Mouse (Mus musculus) midbrain, embryonic 13.5 days (tissue): ENCODE results near the gene Cyp2j6. TPM values are rescaled to one million over a fixed set of nuclear protein-coding genes. Genes with fewer than 3 reads are reported as not detected.
"Not testable (repeated sequence)": the region's sequence is repeated elsewhere in the genome, so short reads cannot be mapped to it uniquely, and the experiment has no call there.

Experiments used
- ATAC-seq: fragments of 200-750 bp; cut with Nextera tagmentation; 2 replicates; pipeline ENCODE4 v1.8.0; 2017; ENCODE audit warnings: mild to moderate bottlenecking, moderate TSS enrichment, moderate library complexity
- H3K27ac ChIP-seq: fragments of 300-500 bp; sonication (generic); 2 replicates; pipeline ENCODE4 v1.5.1; 2015; ENCODE audit warnings: inconsistent platforms, mild to moderate bottlenecking, moderate library complexity
- H3K27me3 ChIP-seq: fragments of 300-500 bp; sonication (generic); 2 replicates; pipeline ENCODE4 v1.6.1; 2015; ENCODE audit warnings: mild to moderate bottlenecking, inconsistent platforms
- H3K36me3 ChIP-seq: fragments of 300-500 bp; sonication (generic); 2 replicates; pipeline ENCODE4 v1.6.1; 2015; ENCODE audit warnings: mild to moderate bottlenecking, inconsistent platforms
- H3K4me1 ChIP-seq: fragments of 300-500 bp; sonication (generic); replicated peaks from 2 replicates; pipeline ENCODE4 v1.6.1; 2015; ENCODE audit warnings: inconsistent platforms
- H3K4me2 ChIP-seq: fragments of 300-500 bp; sonication (generic); replicated peaks from 2 replicates; pipeline ENCODE4 v1.6.1; 2015; ENCODE audit warnings: moderate library complexity, mild to moderate bottlenecking, inconsistent platforms
- H3K4me3 ChIP-seq: fragments of 300-500 bp; sonication (generic); replicated peaks from 2 replicates; pipeline ENCODE4 v1.5.1; 2015; ENCODE audit warnings: mild to moderate bottlenecking, inconsistent platforms
- H3K9ac ChIP-seq: fragments of 300-500 bp; sonication (generic); replicated peaks from 2 replicates; pipeline ENCODE4 v1.6.1; 2015; ENCODE audit warnings: mild to moderate bottlenecking, inconsistent platforms
- H3K9me3 ChIP-seq: fragments of 300-500 bp; sonication (generic); 2 replicates; pipeline ENCODE4 v1.6.1; 2016; ENCODE audit warnings: mild to moderate bottlenecking, inconsistent platforms
- WGBS: fragments of 180-500 bp; shearing (Covaris S2); methylation state at CpG from one replicate; pipeline ENCODE4 v1.1.7; 2015; 5-methylcytosine and 5-hydroxymethylcytosine counted together
- polyA plus RNA-seq: library from polyadenylated mRNA; unstranded; fragments of >200 nt; fragmentation: Nextera tagmentation; extraction: Ambion mirVana; gene quantifications from 2 replicates; pipeline ENCODE4 v1.2.1, GENCODE M21; 2015

Gene Cyp2j6
- polyA plus RNA-seq, result 3.2 and 3.7 TPM in 2 replicates

DNA sequence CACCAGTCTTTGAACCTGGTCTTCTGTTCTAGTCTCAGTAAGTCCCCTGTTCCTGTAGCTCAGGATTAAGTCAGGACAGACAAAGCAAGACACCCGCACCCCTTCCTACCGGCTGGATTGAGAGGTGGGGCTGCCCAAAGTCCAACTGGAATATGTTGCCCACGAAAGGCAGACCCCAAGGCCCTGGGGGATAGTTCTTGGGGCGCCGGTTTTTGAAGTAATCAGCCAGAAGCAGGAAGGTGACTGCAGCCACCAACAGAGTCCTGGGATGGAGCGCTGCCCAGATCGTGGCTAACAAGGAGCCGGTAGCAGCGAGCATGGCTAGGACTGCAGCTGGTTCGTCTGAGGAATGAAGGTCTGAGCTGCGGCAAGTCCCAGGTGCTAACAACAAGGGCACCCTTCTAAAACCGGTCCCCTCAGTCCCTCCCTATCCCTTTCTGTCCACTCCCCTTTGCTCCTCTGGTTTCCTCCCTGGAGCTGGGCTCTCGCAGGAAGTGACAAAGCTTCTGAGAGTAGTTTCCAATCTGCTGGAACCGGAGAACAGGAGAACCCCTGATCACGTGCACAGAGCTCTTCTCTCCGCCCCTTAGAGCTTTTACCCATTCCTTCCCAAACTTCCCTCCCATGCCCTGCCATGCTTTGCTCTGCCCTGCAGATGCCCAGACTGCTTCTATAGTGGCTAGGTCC is at the start of gene Cyp2j6:
Gene Cyp2j6, minus strand, starts transcription at position 529 of the 687 bp plus-strand sequence.
- peaks cover 9% of the 10 kb centered on the region; the same call in 1 of the 2 replicates for H3K4me1 ChIP-seq
- WGBS, result 3% methylated on average over 16 of the region's 16 CpGs
- ATAC-seq, result peak; percentile 94
- H3K9ac ChIP-seq, result peak within 1 kb of the TSS; percentile 78
- H3K36me3 ChIP-seq, result no peaks in the 10 kb centered on the region
- H3K4me3 ChIP-seq, result peak within 1 kb of the TSS; percentile 55
- H3K4me2 ChIP-seq, result peak within 1 kb of the TSS; percentile 69
- no peaks in the 10 kb centered on the region for H3K9me3 ChIP-seq
- no peak within 1 kb of the TSS for H3K27ac ChIP-seq
- H3K27me3 ChIP-seq, result no peaks in the 10 kb centered on the region

DNA sequence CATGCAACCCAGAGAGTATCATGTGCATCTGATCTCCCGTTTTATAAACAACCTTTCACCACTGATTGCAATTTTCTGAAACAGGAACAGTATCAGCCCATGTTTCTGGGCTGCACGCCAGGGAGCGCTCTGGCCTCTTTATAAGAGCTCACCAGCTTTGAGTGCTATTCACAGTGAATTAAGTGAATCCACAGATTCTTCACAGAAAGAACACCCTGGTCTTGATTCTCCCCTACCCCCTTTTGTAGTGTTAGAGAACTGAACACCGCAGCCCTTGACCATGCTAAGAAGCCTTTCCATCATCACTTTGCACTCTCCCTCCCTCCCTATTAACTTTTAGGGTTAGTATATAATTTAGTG is 38.3 kb upstream of the Cyp2j6 start:
- ATAC-seq, result peak; percentile 85
- no peak overlapping the region for H3K9ac ChIP-seq
- no peaks in the 10 kb centered on the region for H3K9me3 ChIP-seq
- no peaks in the 10 kb centered on the region for H3K27me3 ChIP-seq
- no peaks in the 10 kb centered on the region for H3K36me3 ChIP-seq
- no peak overlapping the region for H3K27ac ChIP-seq
- 24% methylated on average over 4 of the region's 4 CpGs for WGBS
- H3K4me2 ChIP-seq, result peak overlapping the region; percentile 58
- H3K4me3 ChIP-seq, result peak overlapping the region; percentile 36
- peaks cover 9% of the 10 kb centered on the region for H3K4me1 ChIP-seq

- peak; percentile 94 for ATAC-seq
- Histone ChIP-seq H3K27ac (0 out of 2 replicates have a peak within 1 kb of the TSS, but pooled peaks have one; percentile 15), H3K4me2 (peak within 1 kb of the TSS; percentile 58), H3K9me3 (no peaks in the 10 kb centered on the region), H3K27me3 (no peaks in the 10 kb centered on the region), H3K36me3 (no peaks in the 10 kb centered on the region), H3K4me1 (peaks cover 9% of the 10 kb centered on the region), H3K9ac (peak within 1 kb of the TSS; percentile 52), H3K4me3 (peak within 1 kb of the TSS; percentile 36)
- 7% methylated on average over 18 of the region's 18 CpGs for WGBS
Observed at GRCm38 (mm10) chr4:96590911-96591790, 37.7 kb upstream of the Cyp2j6 start, which contains the start of gene Cyp2j9. Gene Cyp2j9, minus strand, starts transcription at chr4:96591578.

DNA sequence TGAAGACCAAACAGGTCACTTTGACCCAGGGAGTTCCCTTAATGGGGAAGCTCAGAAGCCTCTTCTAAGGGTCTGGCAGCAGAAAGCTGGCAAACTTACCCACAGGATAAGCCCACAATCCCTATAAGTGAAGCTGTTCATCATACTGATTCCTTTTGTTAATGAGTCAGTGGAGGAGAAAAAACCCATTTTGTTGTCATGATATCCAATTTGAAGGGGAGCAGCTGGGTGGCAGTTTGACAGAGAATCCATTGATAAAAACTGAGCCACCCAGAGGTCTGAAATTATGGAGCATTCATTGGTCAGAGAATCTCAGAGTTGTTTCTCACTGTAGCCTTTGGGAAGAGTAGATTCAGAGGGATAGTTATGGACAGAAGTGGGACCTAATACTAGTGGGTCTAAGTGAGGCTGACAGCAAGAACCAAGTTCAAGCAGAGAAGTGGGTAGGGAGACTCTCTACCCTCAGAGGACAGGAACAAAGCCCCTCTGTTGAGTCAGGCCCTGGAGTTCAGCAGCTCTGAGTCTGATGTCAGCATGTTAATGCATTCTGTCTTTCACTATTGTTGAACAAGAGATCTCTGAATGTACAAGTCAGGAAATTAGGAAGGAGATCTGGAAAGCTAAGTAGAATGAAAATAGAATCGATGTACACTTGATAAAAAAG is 28.1 kb upstream of the Cyp2j6 start:
- H3K27me3 ChIP-seq, result no peaks in the 10 kb centered on the region
- no peak overlapping the region for H3K4me3 ChIP-seq
- no peaks in the 10 kb centered on the region for H3K36me3 ChIP-seq
- H3K9me3 ChIP-seq, result no peaks in the 10 kb centered on the region
- H3K9ac ChIP-seq, result no peak overlapping the region
- ATAC-seq, result no peak
- no peak overlapping the region for H3K27ac ChIP-seq
- H3K4me2 ChIP-seq, result no peak overlapping the region
- WGBS, result 58% methylated on average over 1 of the region's 1 CpGs
- peaks cover 4% of the 10 kb centered on the region; the same call in 1 of the 2 replicates for H3K4me1 ChIP-seq

- not testable (repeated sequence) for H3K36me3 ChIP-seq, H3K4me3 ChIP-seq, H3K27ac ChIP-seq, H3K4me1 ChIP-seq, H3K27me3 ChIP-seq, H3K9me3 ChIP-seq, ATAC-seq, H3K4me2 ChIP-seq, H3K9ac ChIP-seq
- 57% methylated on average over 6 of the region's 6 CpGs for WGBS
Observed at GRCm38 (mm10) chr4:96580351-96580750, 26.9 kb upstream of the Cyp2j6 start.

GRCm38 (mm10) chr4:96569442-96569841 is 16.0 kb upstream of the Cyp2j6 start:
- ATAC-seq, result no peak
- no peaks in the 10 kb centered on the region for H3K9me3 ChIP-seq
- H3K4me3 ChIP-seq, result no peak overlapping the region
- no peaks in the 10 kb centered on the region for H3K36me3 ChIP-seq
- no peaks in the 10 kb centered on the region for H3K4me1 ChIP-seq
- H3K27me3 ChIP-seq, result no peaks in the 10 kb centered on the region
- H3K9ac ChIP-seq, result no peak overlapping the region
- H3K4me2 ChIP-seq, result no peak overlapping the region
- H3K27ac ChIP-seq, result no peak overlapping the region
- 68% methylated on average over 3 of the region's 3 CpGs for WGBS

GRCm38 (mm10) chr4:96567988-96568387 is 14.5 kb upstream of the Cyp2j6 start:
- no peak overlapping the region for H3K9ac ChIP-seq
- no peaks in the 10 kb centered on the region for H3K27me3 ChIP-seq
- H3K27ac ChIP-seq, result no peak overlapping the region
- no peaks in the 10 kb centered on the region for H3K9me3 ChIP-seq
- H3K4me2 ChIP-seq, result no peak overlapping the region
- H3K4me3 ChIP-seq, result no peak overlapping the region
- no peak for ATAC-seq
- WGBS, result 79% methylated on average over 1 of the region's 1 CpGs
- H3K36me3 ChIP-seq, result no peaks in the 10 kb centered on the region
- H3K4me1 ChIP-seq, result no peaks in the 10 kb centered on the region

- no peak for ATAC-seq
- Histone ChIP-seq H3K4me1 (no peaks in the 10 kb centered on the region), H3K4me3 (no peak overlapping the region), H3K9ac (no peak overlapping the region), H3K27ac (no peak overlapping the region), H3K27me3 (no peaks in the 10 kb centered on the region), H3K9me3 (no peaks in the 10 kb centered on the region), H3K36me3 (no peaks in the 10 kb centered on the region), H3K4me2 (no peak overlapping the region)
Observed at GRCm38 (mm10) chr4:96565808-96566207, 12.3 kb upstream of the Cyp2j6 start.

- H3K4me1 ChIP-seq, result no peaks in the 10 kb centered on the region
- no peak overlapping the region for H3K4me2 ChIP-seq
- no peak overlapping the region for H3K9ac ChIP-seq
- H3K27ac ChIP-seq, result no peak overlapping the region
- H3K36me3 ChIP-seq, result no peaks in the 10 kb centered on the region
- 89% methylated on average over 1 of the region's 1 CpGs for WGBS
- no peak for ATAC-seq
- no peaks in the 10 kb centered on the region for H3K9me3 ChIP-seq
- H3K4me3 ChIP-seq, result no peak overlapping the region
- H3K27me3 ChIP-seq, result no peaks in the 10 kb centered on the region
Observed at GRCm38 (mm10) chr4:96560464-96560863, 7.0 kb upstream of the Cyp2j6 start.

DNA sequence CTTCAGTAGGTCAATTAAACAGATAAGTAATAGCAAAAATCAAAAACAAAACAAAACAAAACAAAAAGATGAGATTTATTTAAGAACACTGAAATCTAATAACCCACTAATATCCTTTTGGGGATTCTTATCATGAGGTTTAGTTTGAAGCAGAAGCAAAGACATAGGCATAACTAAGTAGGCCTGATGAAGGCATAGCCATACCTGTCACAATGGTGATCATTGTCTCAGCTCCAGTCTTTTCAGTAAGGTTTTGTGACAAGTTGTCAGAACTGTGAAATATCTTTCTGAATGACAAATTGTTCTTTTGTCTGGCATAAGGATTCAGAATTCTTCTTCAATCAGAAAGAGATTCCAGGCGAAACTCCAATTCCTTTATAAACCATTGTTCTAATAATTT is 6.3 kb upstream of the Cyp2j6 start:
- Histone ChIP-seq H3K4me3 (no peak overlapping the region), H3K9ac (no peak overlapping the region), H3K27ac (no peak overlapping the region), H3K27me3 (no peaks in the 10 kb centered on the region), H3K9me3 (no peaks in the 10 kb centered on the region), H3K4me1 (no peaks in the 10 kb centered on the region), H3K4me2 (no peak overlapping the region), H3K36me3 (no peaks in the 10 kb centered on the region)
- ATAC-seq, result no peak
- 74% methylated on average over 1 of the region's 1 CpGs for WGBS

GRCm38 (mm10) chr4:96551619-96552018 is 1.8 kb downstream of the Cyp2j6 start:
- no peaks in the 10 kb centered on the region for H3K9me3 ChIP-seq
- H3K4me3 ChIP-seq, result no peak overlapping the region
- no peak overlapping the region for H3K9ac ChIP-seq
- peaks cover 9% of the 10 kb centered on the region; the same call in 1 of the 2 replicates for H3K4me1 ChIP-seq
- H3K27ac ChIP-seq, result no peak overlapping the region
- H3K4me2 ChIP-seq, result no peak overlapping the region
- H3K36me3 ChIP-seq, result no peaks in the 10 kb centered on the region
- 91% methylated on average over 3 of the region's 3 CpGs for WGBS
- H3K27me3 ChIP-seq, result no peaks in the 10 kb centered on the region
- ATAC-seq, result no peak

DNA sequence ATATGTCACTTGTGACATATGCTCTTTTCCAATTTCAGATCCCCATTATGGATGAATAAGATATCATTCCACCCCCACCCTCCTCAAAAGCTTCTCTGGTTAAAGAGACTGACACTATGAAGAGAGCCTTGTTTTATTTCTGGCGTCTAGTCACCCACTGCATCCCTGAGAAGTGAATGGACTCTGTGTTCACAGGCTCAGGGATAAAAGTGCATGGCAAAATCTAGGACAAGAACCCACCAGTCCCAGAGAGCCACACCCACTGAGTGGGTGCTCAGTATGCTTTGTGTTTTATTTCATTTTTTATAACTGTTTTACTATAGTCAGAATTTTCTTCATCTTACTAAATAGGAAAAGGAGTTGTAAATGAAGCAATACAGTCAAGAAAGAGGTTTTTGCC is 7.5 kb downstream of the Cyp2j6 start:
- Histone ChIP-seq H3K4me2 (no peak overlapping the region), H3K4me3 (no peak overlapping the region), H3K4me1 (no peaks in the 10 kb centered on the region), H3K27me3 (no peaks in the 10 kb centered on the region), H3K9me3 (no peaks in the 10 kb centered on the region), H3K9ac (no peak overlapping the region), H3K27ac (no peak overlapping the region), H3K36me3 (no peaks in the 10 kb centered on the region)
- ATAC-seq, result no peak
- 36% methylated on average over 1 of the region's 1 CpGs for WGBS
